Mouse (Mus musculus) adrenal gland, adult 18-20 months (tissue): ENCODE data around the gene Slc44a4. TPM values are rescaled to one million over a fixed set of nuclear protein-coding genes. Genes with fewer than 3 reads are reported as not detected.
"Not testable (repeated sequence)": the region's sequence is repeated elsewhere in the genome, so short reads cannot be mapped to it uniquely, and the experiment has no call there.

Experiments used
- DNase-seq, 2 experiments: peaks; one replicate each; pipeline ENCODE4 v3.0.0; 2021 to 2022; ENCODE audit warnings: low spot score in 2 of 2
- total RNA-seq, 2 experiments: library from RNA; stranded (reverse); gene quantifications; 1 replicate in 1 of 2; 2 replicates in 1 of 2; pipeline ENCODE4 v1.2.3; 2021

The Slc44a4 gene
- total RNA-seq, 2 experiments from 2014 or later: 0.30 to 0.51 TPM

DNA sequence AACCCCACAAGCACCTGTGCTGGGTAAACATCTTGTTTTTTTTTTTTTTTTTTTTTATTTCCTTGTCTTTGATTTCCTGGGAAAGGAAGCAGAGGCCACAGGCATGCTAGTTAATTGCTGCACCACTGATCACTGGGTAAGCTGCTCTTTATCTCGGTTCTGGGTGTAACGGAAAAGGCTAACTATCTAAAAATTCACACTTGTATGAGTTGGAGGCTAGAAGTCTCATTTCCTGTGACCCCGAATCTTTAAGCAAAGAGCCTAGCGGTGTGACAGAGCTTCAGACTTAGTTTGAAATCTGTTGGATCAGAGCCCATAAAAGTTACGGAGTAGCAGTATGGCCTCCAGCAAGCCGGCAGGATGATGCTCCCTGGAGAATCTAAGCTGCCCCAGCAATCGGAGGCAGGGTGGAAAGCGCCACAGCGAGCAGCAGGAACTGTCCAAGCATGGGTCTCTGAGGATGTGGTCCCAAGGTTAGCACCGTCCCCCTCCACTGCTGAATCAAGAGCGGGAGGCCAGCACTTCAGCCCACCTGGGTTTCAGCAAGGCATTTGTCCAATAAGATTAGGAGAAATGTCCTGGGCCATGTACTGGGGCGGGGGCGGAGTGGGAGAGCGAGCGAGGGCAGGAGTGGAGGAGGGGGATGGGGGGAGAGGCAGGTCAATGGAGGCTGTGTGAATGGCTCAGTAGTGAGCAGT, 27.2 kb downstream of the Slc44a4 start:
- no peak for DNase-seq

DNA sequence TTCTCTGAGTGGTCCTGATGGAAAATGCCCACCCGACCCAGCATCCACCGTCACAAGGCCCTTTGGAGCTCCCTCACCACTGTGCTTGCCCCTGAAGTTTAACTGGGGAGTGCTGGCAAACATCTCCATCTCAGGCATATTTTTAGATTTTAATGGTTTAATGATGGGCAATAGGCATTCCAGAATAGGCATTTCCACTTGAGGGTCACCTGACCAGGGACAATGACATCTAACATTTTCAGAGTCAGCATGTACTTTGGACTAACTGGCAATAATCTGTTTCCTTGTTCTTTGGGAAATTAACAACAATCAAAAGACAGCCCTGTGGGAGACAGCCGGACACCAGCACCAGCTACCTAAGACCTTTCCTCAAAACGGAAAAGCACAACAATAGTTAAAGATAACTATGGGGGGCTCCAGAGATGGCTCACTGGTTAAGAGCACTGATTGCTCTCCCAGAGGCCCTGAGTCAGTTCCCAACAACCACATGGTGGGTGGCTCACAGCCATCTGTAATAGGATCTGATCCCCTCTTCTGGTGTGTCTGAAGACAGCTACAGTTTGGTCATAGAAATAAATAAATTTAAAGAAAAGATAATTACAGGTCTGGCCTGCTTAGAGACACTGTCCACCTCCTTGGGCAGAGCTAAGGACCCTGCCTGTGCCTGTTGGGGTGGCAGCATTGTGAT, 29.0 kb downstream of the Slc44a4 start:
- DNase-seq: no peak

DNA sequence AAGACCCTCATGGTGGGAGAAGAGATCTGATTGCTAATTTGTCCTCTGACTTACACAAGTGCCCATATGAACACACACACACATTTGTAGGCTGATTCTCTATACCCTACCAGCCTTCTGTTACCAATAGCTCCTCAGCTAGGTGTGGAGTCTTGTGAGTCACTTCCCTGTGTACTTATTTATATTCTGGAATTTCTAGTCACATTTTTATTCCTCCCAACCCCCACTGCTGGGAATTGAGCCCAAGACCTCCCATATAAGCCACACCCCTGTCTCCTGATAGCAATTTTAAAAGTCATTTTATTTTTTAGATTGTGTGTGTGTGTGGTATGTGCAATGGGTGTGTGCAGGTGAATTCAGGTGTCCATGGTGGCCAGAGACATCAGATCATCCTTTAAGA, 30.1 kb downstream of the Slc44a4 start:
- DNase-seq: no peak

DNA sequence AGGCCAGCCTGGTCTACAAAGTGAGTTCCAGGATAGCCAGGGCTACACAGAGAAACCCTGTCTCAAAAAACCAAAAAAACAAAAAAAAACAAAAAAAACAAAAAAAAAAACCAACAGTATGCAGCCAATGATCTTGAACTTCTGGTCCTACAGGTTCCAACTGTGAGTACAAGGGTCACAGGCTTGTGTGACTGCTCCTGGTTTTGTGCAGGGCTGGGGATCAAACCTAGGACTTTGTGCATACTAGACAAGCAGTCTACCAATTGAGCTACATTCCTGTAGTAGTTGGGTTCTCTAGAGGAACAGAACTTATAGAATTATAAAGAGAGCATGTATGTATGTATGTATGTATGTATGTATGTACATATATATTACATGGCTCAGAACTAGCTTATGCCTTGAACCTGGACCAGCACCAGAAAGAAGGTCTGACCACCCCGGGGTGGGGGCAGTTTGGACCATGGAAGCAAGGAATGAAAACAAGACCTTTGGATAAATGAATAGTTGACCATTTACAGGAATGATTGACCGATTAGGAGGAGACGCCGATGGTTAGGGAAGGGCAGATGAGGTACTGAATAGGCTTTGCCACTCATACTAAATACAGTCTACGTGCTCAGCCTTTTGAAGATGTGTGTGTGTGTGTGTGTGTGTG, 32.3 kb downstream of the Slc44a4 start:
- no peak for DNase-seq

DNA sequence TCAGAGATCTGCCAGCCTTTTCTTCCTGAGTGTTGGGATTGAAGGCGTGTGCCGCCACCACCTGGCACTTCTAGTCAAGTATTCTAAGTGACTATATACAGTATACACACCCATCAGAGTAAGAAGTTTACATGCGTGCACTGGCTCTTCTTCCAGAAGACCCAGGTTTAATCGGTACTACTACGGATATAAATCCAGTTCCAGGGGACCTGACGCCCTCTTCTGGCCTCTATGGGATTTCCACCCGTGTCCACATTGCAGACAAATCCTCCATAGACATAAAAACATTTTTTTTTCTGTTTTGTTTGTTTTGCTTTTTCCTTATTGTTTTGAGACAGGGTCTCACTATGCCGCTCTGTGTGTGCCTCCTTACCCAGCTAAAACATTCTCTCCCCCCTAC, 33.3 kb downstream of the Slc44a4 start:
- no peak for DNase-seq

DNA sequence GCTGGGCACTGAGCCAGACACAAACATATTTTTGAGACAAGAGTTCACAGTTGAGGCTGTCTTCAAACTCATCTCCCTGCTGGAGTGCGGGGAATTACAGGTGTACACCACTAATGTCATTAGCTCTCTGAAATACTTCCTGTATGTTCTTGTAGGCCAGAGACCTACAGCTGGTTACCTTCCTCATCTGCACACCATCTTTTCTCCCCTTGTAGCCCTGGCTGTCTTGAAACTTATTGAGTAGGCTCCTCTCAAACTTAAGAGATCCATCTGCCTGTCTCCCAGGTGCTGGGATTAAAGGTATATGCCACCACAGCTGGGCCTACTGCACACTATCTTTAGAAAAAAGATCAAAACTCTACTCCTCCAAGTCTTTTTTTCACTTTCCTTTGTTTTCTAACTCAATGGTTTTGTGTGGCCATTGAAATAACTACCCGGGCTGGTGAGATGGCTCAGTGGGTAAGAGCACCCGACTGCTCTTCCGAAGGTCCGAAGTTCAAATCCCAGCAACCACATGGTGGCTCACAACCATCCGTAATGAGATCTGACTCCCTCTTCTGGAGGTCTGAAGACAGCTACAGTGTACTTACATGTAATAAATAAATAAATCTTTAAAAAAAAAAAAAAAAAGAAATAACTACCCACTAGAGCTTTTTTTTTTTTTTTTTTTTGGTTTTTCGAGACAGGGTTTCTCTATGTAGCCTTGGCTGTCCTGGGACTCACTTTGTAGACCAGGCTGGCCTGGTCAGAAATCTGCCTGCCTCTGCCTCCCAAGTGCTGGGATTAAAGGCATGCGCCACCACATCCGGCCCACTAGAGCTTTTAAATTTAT, 34.7 kb downstream of the Slc44a4 start:
- not testable (repeated sequence) for DNase-seq

DNA sequence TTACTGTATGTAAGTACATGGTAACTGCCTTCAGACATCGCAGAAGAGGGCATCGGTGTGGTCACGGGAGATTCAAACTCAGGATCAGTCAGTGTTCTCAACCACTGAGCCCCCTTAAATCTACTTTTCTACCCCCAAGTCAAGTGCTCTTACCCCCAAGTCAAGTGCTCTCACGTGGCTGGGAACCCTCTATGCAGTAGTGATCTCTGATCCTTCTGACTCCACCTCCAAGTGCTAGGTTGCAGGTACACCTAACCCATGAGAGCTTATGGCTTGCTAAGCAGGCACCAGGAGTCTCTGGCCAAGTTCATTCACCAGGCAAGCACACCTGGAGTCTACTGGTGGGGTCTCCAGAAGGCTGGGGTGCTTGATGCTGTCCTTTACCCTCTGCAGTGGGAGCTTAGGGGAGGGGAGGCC, 35.3 kb downstream of the Slc44a4 start:
- no peak for DNase-seq

DNA sequence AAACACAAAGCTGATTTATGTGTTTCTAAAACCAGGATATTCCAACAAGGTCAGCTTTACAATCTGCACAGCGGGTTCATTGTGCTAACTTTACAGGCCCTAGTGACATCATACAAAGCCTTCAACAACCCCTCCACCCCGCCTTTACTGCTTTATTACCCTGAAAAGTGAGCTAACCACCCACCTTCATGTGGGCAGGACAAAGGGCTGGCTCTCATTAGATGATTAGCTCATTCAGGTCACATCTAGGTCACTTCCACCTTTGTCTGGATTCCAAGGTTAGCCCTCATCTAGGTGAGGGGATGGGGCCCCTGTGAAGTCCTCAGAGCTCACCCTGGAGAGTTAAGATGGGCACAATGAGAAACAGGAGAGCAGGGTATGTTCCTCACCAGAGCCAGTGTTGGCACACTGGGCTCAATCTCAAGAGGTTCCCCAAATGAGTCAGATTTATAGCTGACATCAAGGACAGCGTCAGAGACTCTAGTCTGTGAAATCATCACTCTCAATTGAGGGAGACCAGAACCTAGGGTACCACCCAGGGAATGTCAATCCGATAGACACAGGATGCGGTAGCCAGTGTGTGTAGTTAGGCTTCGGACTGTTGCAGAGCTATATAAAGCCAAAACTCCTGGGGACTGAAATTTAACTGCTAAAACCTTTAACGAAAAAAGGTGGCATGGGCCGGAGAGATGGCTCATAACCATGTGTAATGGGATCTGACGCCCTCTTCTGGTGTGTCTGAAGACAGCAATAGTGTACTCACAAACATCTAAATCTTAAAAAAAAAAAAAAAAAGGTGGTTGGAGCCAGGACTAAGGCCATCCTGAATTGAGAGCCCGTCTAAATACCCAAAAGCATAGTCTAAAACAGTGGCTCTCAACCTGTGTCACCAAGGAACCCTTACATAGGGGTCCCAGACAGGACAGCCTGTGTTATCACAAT, 36.5 kb downstream of the Slc44a4 start:
- no peak for DNase-seq

DNA sequence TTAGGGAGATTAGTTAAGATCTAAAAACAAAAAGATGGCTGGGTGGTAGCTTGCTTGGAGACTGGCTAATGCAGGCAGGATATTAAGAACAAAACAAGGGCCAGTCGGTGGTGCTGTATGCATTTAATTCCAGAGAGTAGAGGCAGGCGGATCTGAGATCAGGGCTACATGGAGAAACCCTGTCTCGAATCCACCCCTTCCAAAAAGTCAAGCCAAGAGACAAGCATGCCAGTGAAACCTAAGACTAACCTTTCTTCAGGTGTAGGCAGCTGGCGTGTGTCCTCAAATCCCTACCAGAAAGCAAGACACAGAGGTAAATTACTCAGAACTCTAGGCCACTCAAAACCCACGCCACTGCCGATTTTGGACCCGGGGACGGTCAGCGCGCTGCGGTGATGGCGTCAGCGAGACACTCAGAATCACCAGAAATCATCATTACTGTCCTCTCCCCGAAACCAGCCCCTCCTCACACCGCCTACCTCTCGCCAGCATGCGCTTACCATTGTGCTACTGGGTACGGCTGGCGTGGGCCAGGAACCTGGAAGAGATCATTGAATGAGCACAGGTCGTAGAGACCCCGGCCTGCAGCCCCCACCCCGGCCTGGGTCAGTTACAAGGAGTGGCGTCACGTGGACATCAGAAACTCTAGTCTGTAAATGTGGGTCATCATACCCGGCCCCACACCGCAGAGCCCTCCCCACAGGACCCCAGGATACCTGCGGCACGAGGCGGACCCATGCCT, 37.5 kb downstream of the Slc44a4 start:
- DNase-seq: no peak

DNA sequence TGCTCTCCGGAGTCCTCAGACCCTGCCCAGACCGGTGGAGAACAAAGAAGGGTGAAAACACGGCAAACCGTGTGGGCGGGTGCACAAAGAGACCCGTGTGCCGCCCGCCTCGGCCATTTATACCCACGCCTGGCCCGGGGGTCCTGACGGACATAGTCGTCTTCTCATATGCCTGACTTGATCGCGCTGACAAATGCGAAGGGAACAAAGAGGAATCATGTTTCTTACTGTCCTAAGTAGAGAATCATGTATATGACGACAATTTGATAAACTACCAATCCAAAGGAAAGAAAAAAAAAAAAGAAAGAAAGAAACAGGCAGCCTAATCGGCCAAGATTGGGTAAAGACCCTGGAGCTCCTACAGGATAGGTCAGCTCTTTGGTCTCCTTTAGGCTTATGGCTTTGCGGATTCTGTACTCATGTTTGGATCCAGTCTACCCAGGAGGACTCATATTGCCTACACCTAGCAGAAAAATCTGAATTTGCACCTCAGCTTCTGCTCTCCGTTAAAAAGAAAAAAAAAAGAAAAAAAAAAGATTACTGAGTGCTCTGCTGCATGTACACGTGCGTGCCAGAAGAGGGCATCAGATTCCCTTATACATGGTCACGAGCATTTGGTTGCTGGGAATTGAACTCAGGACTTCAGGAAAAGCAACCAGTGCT, 38.2 kb downstream of the Slc44a4 start:
- peak; percentile 80 for DNase-seq

DNA sequence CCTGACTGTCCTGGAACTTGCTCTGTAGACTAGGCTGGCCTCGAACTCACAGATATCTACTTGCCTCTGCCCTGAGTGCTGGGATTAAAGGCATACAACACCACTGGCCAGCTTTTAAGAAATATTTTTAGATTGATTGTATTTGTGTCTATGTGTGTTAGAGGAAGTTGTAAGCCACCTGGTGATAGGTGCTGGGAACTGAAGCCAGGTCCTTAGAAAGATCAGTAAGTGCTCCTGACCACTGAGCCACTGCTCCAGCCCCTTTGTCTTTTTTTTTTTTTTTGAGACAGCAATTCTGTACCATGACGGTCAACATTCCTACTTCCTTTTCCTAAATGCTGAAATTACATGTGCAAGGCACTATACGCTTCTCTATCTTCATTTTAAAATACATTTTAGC, 39.0 kb downstream of the Slc44a4 start:
- DNase-seq: no peak

DNA sequence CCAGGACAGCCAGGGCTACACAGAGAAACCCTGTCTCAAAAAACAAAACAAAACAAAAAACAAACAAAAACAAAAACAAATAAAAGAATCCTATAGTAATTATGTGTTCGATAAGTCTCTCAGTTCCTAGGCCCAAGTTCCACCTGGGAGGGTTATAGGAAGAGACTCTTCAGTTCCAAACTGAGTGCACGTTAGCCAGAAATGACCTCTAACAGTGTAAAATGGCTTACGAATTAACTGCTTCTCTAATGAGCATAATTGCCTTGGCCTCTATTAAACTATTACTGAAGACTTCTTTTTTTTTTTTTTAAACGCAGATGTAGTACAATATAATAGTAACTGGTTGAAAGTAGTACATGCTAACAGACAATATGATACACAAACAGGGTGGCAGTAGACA, 39.6 kb downstream of the Slc44a4 start:
- DNase-seq: no peak

DNA sequence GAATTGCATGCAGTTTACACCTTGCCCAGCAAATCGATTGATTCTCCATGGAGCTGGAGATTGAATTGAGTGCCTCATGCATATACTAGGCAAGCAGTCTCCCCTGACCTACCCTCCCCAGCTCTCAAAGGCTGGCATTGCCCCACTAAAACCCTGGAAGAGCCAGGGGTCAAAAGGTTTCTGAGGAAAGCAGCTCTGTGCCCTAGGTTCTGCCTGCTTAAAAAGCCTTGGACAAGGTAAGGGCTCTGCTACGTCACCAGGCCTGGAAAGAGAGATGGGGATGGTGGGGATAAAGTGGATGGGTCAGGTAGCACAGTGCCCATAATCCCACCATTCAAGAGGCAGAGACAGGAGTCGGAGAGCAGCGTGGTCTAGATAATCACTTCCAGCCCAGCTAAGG, 40.6 kb downstream of the Slc44a4 start:
- no peak for DNase-seq

DNA sequence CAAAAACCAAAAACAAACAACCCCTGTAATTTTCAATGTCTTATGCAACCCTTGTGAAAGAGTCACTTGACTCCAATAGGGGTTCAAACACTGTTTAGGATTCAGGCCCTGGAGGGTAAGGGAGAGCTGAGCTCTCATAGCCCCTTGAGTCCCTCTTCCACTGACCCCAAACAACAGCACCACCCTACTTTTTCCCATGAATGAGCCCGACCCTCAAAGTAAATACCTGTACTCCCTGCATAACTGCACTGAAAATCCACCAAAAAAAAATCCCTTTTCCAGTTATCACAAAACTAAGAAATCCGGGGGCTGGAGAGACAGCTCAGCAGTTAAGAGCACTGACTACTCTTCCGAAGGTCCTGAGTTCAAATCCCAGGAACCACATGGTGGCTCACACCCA, 41.6 kb downstream of the Slc44a4 start:
- no peak for DNase-seq

DNA sequence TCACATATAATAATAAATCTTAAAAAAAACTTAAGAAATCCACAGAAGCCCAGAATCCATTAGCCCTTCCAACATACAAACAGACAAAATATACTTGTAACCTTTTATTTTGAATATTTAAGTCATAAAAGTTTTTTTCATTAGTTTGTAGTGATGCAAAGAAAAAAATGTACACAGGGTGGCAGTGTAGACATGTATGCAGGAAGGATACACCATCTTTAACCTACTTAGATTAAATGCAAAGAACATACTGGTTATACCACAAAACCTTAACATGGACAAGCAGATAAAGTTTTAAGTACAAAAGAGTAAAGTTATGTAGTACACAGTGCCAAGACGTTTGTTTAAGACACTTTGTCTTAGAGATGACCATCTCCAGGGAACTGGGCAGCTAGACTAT, 42.1 kb downstream of the Slc44a4 start:
- DNase-seq: no peak

DNA sequence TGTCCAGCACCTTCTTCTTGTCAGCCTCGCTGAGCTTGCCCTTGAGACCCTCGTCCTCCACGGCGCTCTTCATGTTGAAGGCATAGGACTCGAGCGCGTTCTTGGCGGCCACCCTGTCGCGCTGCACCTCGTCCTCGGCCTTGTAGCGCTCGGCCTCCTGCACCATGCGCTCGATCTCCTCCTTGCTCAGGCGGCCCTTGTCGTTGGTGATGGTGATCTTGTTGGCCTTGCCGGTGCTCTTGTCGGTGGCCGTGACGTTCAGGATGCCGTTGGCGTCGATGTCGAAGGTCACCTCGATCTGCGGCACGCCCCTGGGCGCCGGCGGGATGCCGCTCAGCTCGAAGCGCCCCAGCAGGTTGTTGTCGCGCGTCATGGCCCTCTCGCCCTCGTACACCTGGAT, 43.0 kb downstream of the Slc44a4 start:
- DNase-seq: not testable (repeated sequence)

DNA sequence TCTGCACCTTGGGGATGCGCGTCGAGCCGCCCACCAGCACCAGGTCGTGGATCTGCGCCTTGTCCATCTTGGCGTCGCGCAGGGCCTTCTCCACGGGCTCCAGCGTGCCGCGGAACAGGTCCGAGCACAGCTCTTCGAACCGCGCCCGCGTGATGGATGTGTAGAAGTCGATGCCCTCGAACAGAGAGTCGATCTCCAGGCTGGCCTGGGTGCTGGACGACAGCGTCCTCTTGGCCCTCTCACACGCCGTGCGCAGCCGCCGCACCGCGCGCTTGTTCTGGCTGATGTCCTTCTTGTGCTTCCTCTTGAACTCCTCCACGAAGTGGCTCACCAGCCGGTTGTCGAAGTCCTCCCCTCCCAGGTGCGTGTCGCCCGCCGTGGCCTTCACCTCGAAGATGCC, 43.7 kb downstream of the Slc44a4 start:
- not testable (repeated sequence) for DNase-seq

DNA sequence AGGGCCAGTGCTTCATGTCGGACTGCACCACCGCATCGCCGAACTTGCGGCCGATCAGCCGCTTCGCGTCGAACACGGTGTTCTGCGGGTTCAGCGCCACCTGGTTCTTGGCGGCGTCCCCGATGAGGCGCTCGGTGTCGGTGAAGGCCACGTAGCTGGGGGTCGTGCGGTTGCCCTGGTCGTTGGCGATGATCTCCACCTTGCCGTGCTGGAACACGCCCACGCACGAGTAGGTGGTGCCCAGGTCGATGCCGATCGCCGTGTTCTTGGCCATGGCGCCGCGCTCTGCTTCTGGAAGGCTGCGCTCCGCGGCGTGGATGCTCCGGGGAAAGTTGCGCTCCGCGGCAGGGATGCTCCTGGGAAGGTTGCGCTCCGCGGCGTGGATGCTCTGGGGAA, 44.5 kb downstream of the Slc44a4 start:
- DNase-seq: not testable (repeated sequence)

DNA sequence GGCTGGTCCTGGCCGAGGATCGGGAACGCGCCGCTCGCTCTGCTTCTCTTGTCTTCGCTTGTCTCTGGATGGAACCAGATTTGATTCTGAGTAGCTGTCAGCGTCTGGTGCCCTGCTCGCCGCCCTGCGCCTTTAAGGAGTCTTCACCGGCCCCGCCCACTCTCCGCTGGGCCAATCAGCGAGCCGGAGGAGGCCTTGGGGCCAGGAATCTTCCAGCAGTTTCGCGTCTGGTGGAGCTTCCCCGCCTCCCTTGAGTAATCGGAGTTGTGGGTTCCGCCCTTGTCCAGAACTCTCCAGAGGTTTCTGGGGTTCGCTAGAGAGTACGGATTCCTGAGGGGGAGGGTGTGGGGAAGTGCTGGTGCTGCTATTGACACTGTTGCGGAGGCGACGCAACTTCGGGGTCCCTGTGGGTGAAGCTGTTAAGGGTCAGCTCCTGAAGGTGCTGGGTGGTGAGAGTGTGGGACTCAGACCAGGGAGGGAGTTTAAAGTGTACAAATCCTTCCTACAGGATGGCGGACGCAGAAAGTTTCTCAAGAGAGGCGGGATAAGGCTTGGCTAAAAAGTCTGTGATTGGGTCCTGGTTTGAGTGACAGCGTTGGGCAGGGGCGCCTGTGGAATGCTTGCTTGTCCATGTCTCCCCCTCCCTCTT, 45.0 kb downstream of the Slc44a4 start, which contains the start of gene Hspa1b:
Gene Hspa1b, minus strand, starts transcription at position 109 of the 649 bp plus-strand sequence.
- peak; percentile 89 to 96 for DNase-seq
